Mouse (Mus musculus) kidney, adult 18-20 months (tissue): ENCODE data around the gene Hsd17b1.
"Not testable (repeated sequence)": the region's sequence is repeated elsewhere in the genome, so short reads cannot be mapped to it uniquely, and the experiment has no call there.

Experiments
- DNase-seq: peaks from one replicate; pipeline ENCODE4 v3.0.0; 2021

Hsd17b1 gene

DNA sequence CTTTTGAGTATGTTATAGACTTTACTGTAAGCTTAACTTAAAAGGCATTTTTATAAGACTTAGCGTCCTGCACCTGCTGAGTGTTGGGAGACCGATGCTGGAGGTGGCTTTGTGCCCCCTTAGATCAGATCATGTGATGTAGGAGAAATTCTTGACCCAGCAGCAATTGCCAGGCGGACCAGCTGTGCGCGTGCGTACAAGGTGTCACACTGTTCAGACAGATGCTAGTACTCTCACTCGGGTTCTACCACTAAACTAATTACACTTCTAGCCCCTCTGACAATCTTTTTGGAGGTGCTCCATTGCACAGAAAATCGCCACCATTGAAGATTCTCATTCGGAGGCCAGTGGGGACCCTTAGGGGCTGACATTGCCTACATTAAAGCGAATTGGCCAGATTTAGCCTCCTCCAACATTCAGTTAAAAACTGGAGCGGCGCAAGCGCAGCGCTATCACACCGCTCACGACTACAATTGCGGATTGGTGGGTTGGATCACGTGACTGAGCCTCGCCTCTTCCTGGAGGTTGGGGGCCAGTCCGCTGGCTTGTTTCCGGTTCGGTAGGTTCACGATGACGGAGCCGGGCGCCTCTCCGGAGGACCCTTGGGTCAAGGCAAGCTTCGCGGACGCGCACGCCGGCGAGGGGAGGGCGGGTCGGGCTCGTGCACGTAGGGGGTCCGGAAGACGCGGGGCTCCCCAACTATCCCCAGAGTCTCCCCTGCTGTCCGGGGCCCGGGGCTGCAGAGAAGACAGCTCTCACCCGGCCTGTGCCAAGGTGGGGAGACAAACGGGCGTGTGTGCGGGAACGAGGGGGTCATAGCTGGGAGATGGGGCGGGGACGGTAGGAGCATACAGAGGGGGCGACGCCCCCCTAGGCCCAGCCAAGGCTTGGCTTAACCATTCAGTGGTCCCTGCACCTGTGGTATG is 8.8 kb downstream of the Hsd17b1 start, which contains the start of gene Mlx:
Mlx (plus strand) TSS at position 522 of the 926 bp plus-strand sequence.
- peak; percentile 91 for DNase-seq

DNA sequence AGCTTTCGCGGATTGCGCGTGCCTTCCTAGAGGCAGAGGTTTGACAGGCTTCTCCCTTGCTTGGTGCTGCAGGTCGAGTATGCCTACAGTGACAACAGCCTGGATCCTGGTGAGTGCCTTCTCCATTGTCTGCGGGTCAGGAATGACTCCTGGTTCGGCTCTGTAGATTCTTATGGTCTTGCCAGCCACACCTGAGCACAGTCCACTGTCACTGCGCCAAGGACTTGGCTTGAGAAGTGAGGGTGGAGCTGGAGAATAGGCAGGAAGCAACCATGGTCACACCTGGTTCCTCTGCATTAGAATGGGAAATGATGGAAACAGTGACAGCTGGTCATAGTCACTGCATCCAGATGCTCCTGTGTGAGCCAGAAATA is 9.5 kb downstream of the Hsd17b1 start:
- DNase-seq: peak; percentile 55

DNA sequence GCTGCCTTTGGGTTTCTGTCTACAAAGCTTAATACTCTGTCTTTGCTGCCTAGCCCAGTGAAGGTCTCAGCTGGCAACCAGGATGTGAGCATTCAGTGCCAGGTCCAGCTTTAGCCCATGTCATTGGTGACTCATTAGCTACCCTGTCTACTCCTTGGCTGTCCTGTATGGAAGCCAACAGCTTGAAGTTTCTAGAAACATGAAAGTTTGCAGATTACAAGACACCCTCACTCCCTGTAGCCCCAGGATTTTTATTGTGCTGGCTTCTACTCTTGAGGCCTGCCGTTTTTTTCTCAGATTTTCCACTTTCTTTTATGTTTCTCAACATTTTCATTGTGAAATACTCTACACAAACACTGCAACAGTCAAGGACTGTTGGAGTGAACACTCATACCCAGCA is 11.7 kb downstream of the Hsd17b1 start:
- DNase-seq: no peak

DNA sequence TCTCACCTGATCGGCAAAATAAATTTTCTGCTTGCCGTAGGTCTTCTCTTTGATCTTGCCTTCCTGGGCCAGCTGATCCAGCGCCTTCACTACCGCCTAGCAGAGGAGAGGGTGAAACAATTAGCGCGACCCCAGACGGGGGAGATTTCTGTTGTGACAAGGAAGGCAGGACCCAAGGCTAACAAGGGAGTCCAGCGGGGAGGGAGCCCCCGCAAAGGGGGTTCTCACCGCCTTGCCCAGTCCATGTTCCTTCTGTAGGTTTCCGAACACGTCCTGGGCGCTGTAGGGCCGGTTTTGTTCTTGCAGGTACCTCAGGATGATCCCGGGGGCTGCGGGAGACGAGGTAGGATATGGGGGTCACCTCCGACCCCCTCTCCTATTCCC is 16.7 kb downstream of the Hsd17b1 start:
- DNase-seq: no peak

DNA sequence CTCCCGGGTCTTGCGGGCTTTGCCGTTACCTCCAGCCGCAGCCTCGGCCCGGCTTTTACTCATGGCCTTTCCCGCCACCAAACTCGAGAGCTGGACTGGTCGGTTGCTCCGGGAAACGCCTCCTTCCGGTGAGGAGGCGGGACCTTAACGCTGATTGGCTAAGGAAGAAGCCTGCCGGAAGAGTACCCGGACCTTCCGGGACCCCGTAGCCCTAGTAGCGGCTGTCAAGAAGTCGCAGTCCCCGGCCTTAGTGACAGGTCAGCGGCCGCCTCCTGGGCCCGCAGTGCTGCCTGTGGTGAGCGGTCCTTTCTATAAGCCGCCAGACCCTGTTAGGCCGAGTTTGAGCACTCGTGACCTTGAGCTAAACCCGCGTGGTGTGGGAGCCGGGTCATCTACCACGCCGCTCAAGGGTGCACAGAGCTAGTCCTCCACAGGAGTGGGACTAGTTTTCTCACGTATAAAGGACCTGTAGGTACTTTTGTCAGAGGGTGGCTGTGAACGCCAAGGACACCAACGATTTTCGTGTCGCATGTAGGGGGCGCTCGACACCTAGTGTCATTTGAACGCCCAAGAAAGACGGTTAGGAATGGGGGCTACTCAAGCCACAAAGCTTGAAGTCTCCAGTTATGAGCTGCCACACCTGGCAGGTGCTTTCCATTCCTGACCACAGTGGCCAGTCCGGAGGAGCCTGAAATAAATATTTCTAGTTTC is 17.3 kb downstream of the Hsd17b1 start, which contains the start of gene Psmc3ip:
Psmc3ip (minus strand) TSS at position 123 of the 711 bp plus-strand sequence.
- DNase-seq: peak; percentile 96

DNA sequence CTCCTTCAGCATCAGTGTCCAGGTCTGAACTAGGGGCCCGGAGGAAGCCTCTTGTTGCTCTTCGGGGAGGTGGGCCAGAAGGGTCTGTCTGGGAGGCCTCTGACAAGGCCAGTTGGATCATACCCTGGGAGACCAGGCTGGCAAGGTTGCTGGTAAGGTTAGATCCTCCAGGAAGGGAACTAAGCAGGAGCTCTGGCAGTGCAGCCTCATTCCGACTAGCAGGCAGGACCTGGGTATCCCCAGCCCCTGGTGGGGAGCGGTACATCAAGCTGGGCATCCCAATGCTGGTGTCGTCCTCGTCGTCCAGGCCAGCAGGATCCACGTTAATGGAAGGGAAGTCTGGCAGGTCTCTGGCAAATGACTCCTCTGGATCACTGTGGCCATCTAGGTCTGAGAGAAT is 20.0 kb downstream of the Hsd17b1 start:
- DNase-seq: no peak

DNA sequence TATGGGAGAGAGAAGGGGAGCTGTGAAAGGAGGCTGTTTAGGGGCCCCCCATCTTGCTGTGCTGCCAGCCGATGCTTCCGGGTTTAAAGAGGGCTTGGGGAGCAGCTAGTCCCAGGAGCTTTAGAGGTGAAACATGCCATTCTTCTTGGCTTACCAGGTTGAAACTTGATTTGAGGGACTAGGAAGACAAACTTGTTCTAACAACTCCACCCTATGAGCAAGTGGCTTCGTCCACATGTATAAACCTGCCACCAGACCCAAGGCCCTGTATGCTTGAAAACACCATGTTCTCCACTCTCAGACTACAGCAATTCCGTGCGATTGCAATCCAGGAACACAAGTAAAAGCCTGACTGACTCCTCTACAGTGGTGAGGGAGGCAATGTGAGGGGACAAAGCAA is 24.8 kb downstream of the Hsd17b1 start:
- DNase-seq: no peak

DNA sequence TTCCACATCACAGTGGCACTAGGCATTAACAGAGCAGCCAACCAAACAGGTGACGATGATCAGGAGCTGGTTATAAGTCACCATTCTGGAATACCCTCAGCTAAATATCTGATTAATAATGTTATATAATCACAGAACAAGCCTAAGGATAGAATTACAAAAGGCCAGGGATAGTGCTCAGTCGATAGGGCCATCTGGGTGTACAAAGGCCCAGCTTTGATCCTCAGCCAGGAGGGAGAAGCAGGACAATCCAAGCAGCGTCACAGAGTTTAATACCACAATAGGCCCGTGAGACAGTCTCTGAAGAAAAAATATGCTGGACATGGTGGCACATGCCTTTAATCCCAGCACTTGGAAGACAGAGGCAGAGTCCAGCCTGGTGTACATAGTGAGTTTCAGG is 31.1 kb downstream of the Hsd17b1 start:
- no peak for DNase-seq

DNA sequence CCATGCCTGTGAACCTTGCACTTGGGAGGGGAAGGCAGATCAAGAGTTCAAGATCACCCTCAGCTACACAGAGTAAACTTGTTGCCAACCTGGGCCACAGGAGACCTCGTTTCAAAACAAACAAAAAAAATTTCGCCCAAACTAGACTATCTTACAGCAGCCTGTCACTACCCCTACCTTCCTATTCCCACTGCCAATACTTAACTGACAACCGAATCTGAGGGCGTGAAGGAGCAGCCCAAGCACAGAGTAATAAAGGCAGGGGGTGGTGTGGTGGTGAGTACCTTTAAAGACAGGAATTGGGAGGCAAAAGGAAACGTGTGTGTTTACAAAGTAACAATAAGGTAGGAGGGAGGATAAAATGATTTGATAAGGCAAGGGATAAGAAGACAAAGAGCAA is 32.5 kb downstream of the Hsd17b1 start:
- DNase-seq: no peak

DNA sequence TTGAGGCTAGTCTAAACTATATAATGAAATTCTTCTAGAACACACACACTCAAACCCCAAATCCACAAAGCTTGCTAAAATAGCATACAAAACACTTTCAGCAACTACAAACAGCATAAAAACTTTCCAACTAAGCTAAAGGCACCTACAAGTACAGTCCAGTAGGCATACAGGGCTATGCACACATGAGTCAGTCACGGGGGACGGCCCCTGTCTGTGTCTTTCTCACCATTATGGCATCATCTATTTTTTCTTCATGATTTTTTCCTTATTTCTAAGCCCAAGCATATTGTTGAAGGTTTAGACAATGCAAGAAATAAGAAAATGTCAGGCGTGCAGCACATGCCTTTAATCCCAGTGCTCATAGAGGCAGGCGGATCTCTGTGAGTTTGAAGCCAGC is 33.0 kb downstream of the Hsd17b1 start:
- no peak for DNase-seq

DNA sequence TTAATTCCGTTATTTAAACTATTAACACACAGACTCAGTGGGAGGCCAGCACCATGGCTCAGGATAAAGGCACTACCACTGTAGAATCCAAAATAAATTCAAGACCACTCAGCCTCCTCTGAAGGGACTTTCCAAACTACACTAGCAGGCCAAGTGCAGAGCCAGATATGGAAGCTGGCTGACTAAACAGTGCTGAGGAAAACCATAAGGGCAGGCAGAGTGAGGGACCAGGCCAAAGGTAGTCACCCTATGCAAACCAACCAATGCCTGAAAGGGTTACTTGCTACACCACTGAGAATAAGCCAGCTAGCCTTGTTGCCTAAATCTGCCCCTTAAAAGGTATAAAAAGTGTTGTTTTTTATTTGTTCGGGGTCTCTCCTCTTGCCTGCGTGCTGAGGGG is 34.0 kb downstream of the Hsd17b1 start:
- DNase-seq: no peak

DNA sequence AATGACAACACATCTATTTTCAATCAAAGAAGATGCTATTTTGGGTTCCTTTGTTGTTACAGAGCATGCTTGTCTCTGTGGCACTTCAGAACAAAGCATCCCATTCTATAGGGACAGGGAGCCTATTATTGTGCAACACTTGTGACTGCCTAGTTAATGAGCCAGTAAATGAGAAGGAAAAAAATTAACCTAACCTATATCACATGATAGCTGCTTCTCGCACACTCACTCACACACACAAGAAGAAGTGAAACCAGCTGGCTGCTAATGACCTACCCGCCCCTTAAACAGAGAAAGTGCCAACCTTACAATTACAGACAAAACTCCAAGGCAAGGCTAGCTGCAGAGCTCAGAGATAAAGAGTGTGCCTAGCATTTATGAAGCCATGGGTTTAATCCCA is 37.4 kb downstream of the Hsd17b1 start:
- DNase-seq: no peak

DNA sequence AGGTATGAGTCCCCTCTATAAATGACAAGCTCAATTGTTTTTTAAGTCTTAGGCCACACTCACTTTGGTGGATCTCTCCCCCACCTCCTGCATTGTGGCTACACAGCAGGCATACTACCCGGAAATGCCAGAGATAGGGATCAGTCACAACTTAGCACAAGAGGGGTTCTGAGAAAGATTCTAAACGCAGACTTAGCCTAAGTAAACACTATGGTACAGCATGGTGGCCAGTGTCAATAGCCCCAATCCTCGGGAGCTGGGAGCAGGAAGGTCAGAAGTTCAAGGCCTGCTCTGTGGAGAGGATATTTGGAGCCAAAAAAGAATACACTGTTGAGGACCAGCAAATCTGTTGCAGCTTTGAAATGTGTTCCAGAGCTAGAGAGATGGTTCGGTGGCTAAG is 39.9 kb downstream of the Hsd17b1 start:
- DNase-seq: no peak

DNA sequence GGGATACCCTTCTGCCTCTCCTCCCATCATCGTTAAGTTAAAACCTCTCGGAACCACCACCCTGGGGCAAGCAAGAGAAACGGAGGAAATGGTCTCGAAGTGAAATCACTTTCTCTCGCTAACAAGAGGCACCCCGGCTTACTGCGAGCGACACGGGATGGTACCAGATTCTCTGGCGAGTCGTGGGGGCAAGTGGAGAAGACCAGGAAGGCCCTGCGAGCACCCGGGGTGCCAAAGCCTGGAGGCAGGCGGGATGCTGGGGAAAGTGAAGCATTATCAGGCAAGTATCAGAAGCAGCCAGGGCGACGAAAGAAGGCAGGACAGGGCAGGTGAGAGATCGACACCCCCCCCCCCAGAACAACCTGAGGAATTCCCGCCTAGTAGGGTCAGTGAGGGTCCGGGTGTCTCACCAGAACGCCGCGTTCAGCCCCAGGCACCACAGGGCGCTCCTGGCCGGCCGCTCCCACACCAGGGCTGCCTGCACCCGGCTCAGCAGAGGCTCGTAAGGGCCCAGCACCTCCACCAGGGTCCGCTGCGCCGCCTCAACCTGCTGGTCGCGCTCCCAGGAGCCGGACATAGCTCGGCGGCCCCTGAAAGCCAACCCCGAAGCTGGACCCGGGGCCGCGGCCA is 41.0 kb downstream of the Hsd17b1 start:
- DNase-seq: no peak

DNA sequence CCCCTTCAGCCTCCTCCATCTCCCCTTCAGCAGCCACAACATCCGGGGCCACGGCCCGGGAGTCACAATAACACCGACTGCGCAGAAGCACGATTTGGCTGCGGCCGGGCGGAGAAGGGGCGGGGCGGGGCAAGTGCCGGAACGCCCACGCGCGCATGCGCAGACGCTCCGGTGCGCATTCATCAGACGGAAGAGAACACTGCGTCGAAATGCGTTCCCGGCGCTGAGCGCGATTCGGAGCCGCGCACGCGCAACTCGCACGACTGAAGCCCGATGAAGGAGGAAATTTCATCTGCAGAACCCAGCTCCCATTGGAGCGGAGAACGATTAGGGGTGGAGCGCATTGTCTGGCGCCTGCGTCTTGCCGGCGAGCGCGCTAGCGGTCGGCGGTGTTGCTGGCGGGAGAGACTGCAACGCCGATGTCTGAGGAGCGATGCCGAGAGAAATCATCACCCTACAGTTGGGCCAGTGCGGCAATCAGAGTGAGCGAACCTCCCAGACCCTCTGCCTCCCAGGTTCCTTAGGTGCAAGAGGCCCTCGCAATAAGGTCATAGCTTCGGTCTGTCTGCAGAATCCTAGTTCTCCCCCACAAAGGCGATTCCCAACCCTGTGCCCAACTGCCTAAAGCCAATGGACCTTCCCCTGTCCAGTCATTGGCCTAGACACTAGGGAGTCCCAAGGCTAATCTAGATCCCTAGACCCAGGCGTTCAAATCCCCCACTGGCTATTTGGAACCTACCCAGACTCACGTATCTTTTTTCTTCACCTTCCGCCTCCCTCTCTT is 41.7 kb downstream of the Hsd17b1 start, which contains the start of the genes Retreg3 and Tubg1:
Retreg3 (minus strand) TSS at position 133 of the 784 bp plus-strand sequence.
Tubg1 (plus strand) TSS at position 178 of the 784 bp plus-strand sequence.
- DNase-seq: peak; percentile 99

DNA sequence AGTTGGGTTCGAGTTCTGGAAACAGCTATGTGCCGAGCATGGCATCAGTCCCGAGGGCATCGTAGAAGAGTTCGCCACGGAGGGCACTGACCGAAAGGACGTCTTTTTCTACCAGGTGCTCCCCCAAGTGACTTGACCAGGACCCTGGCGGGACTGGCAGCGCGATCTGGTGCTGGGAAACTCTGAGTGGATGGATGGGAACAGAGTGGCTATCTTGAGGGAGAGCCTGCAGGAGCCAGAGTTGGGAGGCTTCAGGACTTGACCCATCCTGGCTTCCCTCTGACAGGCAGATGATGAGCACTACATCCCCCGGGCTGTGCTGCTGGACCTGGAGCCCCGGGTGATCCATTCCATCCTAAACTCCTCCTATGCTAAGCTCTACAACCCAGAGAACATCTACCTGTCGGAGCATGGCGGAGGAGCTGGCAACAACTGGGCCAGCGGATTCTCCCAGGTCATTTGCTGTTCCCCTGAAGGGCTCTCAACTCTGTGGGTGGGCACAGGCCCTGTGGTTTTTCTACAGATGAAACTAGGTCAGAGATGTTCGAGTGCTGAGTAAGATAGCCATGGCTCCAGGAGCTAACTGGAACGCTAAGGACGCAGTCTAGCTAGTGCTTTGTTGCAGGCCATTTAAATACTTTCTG is 42.5 kb downstream of the Hsd17b1 start:
- DNase-seq: no peak

DNA sequence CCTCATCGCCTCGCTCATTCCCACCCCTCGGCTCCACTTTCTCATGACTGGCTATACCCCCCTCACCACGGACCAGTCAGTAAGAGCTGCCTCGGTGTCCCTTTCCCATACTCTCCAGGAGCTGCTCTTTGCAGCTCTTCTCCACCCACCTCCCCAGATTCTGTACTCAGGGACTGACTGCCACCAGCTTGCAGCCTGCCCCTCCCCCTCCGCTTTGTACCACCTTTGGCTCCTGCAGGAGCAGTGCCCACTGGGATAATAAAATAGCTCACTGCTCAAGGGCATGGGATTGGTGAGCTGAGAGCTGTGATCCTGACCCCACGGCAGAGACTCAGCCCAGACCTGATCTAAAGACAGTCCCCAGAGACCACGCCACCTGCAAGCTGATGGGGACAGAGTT is 46.3 kb downstream of the Hsd17b1 start:
- DNase-seq: not testable (repeated sequence)

DNA sequence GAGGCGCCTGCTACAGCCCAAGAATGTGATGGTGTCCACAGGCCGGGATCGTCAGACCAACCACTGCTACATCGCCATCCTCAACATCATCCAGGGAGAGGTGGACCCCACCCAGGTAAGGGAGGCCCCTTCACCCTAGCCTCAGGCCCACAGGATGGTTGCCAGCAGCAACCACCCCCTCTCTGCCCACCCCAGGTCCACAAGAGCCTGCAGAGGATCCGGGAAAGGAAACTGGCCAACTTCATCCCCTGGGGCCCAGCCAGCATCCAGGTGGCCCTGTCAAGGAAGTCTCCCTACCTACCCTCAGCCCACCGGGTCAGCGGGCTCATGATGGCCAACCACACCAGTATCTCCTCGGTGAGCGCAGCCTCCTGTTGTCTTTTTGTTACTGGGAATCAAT is 46.8 kb downstream of the Hsd17b1 start:
- DNase-seq: not testable (repeated sequence)

DNA sequence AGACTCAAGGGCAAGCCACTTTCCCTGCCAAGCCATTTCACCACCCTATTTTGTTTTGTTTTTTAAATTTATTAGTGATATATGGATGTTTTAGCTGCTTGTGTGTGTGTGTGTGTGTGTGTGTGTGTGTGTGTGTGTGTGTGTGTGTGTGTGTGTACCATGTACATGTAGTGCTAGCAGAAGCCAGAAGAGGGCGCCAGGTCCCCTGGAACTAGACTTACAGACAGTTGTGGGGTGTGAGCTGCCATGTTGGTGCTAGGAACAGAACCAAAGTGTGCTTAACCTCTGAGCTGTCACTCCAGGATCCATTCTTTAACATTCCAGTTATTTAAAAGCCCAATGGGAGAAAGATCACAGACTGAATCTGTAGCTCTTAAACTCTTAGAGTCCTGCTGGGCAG is 48.9 kb downstream of the Hsd17b1 start:
- DNase-seq: no peak

DNA sequence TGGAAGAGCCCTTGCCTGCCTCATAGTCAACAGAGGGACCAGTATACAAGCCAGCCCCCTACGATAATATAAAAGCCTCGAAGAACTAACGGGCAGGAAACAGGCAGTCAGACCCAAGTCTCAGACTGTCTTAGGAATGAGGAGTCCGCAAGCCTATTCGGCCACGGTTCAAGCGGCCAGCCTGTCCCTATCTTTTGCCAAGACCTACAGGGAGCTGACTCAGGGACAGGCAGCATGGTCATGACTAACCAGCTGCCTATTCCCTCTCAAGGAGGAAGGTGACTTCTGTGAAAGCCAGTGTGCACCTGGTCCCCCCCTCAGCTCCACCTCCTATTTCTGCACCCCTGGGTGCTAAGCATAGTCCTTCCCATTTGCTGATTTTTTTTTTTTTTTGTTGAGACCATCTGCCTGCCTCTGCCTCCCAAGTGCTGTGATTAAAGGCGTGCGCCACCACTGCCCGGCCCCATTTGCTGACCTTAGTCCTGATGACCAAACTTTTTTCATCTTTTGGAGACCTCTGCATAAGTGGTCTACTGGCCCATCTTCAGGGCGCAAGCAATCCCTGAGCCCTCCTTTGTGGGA is 50.9 kb downstream of the Hsd17b1 start:
- DNase-seq: no peak
